9 mouse cellular contexts compared by ENCODE assay signal in genomic region chr2:167541761-167542160, GRCm38 (mm10). TPM values are rescaled to one million over a fixed set of nuclear protein-coding genes. Genes with fewer than 3 reads are reported as not detected.
DNase-seq lines count a peak whose midpoint lies in the region; ATAC-seq lines count a peak whose summit lies in the region.
"Had no signal": no experiment of that assay in that cellular context is flagged by ENCODE, and none has a peak within 500 bp of the region (broad histone marks: within the 10 kb centered on the region; RNA-seq: fewer than 3 reads in every experiment).

No protein-coding gene starts in this region.

- no peak for ATAC-seq in forebrain, embryonic 13.5 days
- ATAC-seq in kidney, embryonic 16.5 days (ENCODE audit: low FRiP score, low TSS enrichment), result no peak
- ATAC-seq in embryonic facial prominence, embryonic 12.5 days (ENCODE audit: insufficient number of reproducible peaks, insufficient read depth, low FRiP score, low TSS enrichment), result no peak
- no peak for ATAC-seq in limb, embryonic 15.5 days (ENCODE audit: insufficient number of reproducible peaks, low FRiP score, low TSS enrichment, low read depth)

- H3K9ac ChIP-seq in forebrain, embryonic 13.5 days, result no peak overlapping the region
- H3K9ac ChIP-seq in kidney, embryonic 16.5 days (replicated peaks; ENCODE audit: low read length), result peak overlapping the region; percentile 78
- H3K9ac ChIP-seq in embryonic facial prominence, embryonic 12.5 days, result peak overlapping the region; percentile 86
- peak overlapping the region; percentile 57 for H3K9ac ChIP-seq in limb, embryonic 15.5 days

- H3K9me3 ChIP-seq in forebrain, embryonic 10.5 days, result no peaks in the 10 kb centered on the region
- no peaks in the 10 kb centered on the region for H3K9me3 ChIP-seq in forebrain, embryonic 13.5 days (replicated peaks)
- no peaks in the 10 kb centered on the region for H3K9me3 ChIP-seq in kidney, embryonic 16.5 days (ENCODE audit: low read length)
- no peaks in the 10 kb centered on the region for H3K9me3 ChIP-seq in embryonic facial prominence, embryonic 12.5 days
- H3K9me3 ChIP-seq in limb, embryonic 15.5 days, result no peaks in the 10 kb centered on the region

- peaks cover 25% of the 10 kb centered on the region for H3K36me3 ChIP-seq in forebrain, embryonic 10.5 days (replicated peaks)
- H3K36me3 ChIP-seq in forebrain, embryonic 13.5 days (ENCODE audit: poor library complexity, severe bottlenecking), result no peaks in the 10 kb centered on the region
- H3K36me3 ChIP-seq in kidney, embryonic 16.5 days (ENCODE audit: insufficient read depth, low read length), result peaks cover 9% of the 10 kb centered on the region; the same call in 1 of the 2 replicates
- peaks cover 20% of the 10 kb centered on the region for H3K36me3 ChIP-seq in embryonic facial prominence, embryonic 12.5 days
- H3K36me3 ChIP-seq in limb, embryonic 15.5 days, result peaks cover 16% of the 10 kb centered on the region

- peak overlapping the region; percentile 61 for H3K4me3 ChIP-seq in forebrain, embryonic 10.5 days
- H3K4me3 ChIP-seq in forebrain, embryonic 13.5 days, result no peak overlapping the region
- H3K4me3 ChIP-seq in kidney, embryonic 16.5 days (ENCODE audit: low read length), result peak overlapping the region; percentile 69
- peak overlapping the region; percentile 79 for H3K4me3 ChIP-seq in embryonic facial prominence, embryonic 12.5 days
- H3K4me3 ChIP-seq in limb, embryonic 15.5 days, result peak overlapping the region; percentile 68

- peaks cover 64% of the 10 kb centered on the region for H3K27me3 ChIP-seq in forebrain, embryonic 10.5 days (ENCODE audit: poor library complexity, severe bottlenecking)
- H3K27me3 ChIP-seq in forebrain, embryonic 13.5 days, result peaks cover 49% of the 10 kb centered on the region
- H3K27me3 ChIP-seq in kidney, embryonic 16.5 days (ENCODE audit: insufficient read depth, low read length), result peaks cover 12% of the 10 kb centered on the region
- peaks cover 8% of the 10 kb centered on the region for H3K27me3 ChIP-seq in embryonic facial prominence, embryonic 12.5 days
- peaks cover 9% of the 10 kb centered on the region for H3K27me3 ChIP-seq in limb, embryonic 15.5 days

- H3K4me2 ChIP-seq in forebrain, embryonic 13.5 days, result no peak overlapping the region
- peak overlapping the region; percentile 96 for H3K4me2 ChIP-seq in kidney, embryonic 16.5 days (replicated peaks; ENCODE audit: low read depth, low read length)
- H3K4me2 ChIP-seq in embryonic facial prominence, embryonic 12.5 days (replicated peaks), result peak overlapping the region; percentile 82
- peak overlapping the region; percentile 85 for H3K4me2 ChIP-seq in limb, embryonic 15.5 days

- H3K27ac ChIP-seq in forebrain, embryonic 10.5 days, result peak overlapping the region; percentile 82
- no peak overlapping the region for H3K27ac ChIP-seq in forebrain, embryonic 13.5 days
- peak overlapping the region; percentile 66 for H3K27ac ChIP-seq in kidney, embryonic 16.5 days (ENCODE audit: low read length)
- peak overlapping the region; percentile 96 for H3K27ac ChIP-seq in embryonic facial prominence, embryonic 12.5 days
- H3K27ac ChIP-seq in limb, embryonic 15.5 days, result peak overlapping the region; percentile 95
- H3K27ac ChIP-seq: macrophage had no signal

- peaks cover 84% of the 10 kb centered on the region for H3K4me1 ChIP-seq in forebrain, embryonic 10.5 days
- H3K4me1 ChIP-seq in forebrain, embryonic 13.5 days, result peaks cover 47% of the 10 kb centered on the region
- H3K4me1 ChIP-seq in kidney, embryonic 16.5 days (ENCODE audit: insufficient read depth, low read length), result peaks cover 72% of the 10 kb centered on the region
- peaks cover 56% of the 10 kb centered on the region for H3K4me1 ChIP-seq in embryonic facial prominence, embryonic 12.5 days
- H3K4me1 ChIP-seq in limb, embryonic 15.5 days, result peaks cover 76% of the 10 kb centered on the region

- no peak for DNase-seq in forebrain, embryonic 10.5 days (ENCODE audit: extremely low spot score, low spot score)
- DNase-seq in kidney, adult 18-20 months, result no peak
- DNase-seq in embryo, embryonic 11 days, result no peak
- no peak for DNase-seq in thymus, postnatal 4 days

- whole genome bisulfite sequencing in forebrain, embryonic 10.5 days, result 60% methylated on average over 12 of the region's 12 CpGs
- WGBS in forebrain, embryonic 13.5 days, result 70% methylated on average over 12 of the region's 12 CpGs
- WGBS in kidney, embryonic 16.5 days, result 78% methylated on average over 12 of the region's 12 CpGs
- 56% methylated on average over 12 of the region's 12 CpGs for WGBS in embryonic facial prominence, embryonic 12.5 days
- 55% methylated on average over 12 of the region's 12 CpGs for WGBS in limb, embryonic 15.5 days

RNA-seq across cellular contexts. Expression of gene Snai1, which starts 3.8 kb away (rescaled TPM):
- polyA plus RNA-seq in forebrain, embryonic 10.5 days (2016; fragmentation: Nextera tagmentation; extraction: Ambion mirVana), result 40.4 and 46.9 TPM in 2 replicates
- polyA plus RNA-seq in forebrain, embryonic 13.5 days (2015; fragmentation: Nextera tagmentation; extraction: Ambion mirVana), result 1.9 and 2.7 TPM in 2 replicates
- 40.8 and 49.3 TPM in 2 replicates for polyA plus RNA-seq in kidney, embryonic 16.5 days (2015; fragmentation: Nextera tagmentation; extraction: Ambion mirVana)
- 76.3 and 83.4 TPM in 2 replicates for polyA plus RNA-seq in embryonic facial prominence, embryonic 12.5 days (2016; fragmentation: Nextera tagmentation; extraction: Ambion mirVana)
- polyA plus RNA-seq in limb, embryonic 15.5 days (2015; fragmentation: Nextera tagmentation; extraction: Ambion mirVana), result 52.6 and 61.2 TPM in 2 replicates
- polyA plus RNA-seq: macrophage had no signal

RNA-seq across cellular contexts. Expression of gene Spata2, which starts 49.1 kb away (rescaled TPM):
- polyA plus RNA-seq in forebrain, embryonic 10.5 days (2016; fragmentation: Nextera tagmentation; extraction: Ambion mirVana), result 21.0 and 21.5 TPM in 2 replicates
- 21.3 and 24.4 TPM in 2 replicates for polyA plus RNA-seq in forebrain, embryonic 13.5 days (2015; fragmentation: Nextera tagmentation; extraction: Ambion mirVana)
- polyA plus RNA-seq in kidney, embryonic 16.5 days (2015; fragmentation: Nextera tagmentation; extraction: Ambion mirVana), result 18.3 and 21.2 TPM in 2 replicates
- 14.3 and 16.3 TPM in 2 replicates for polyA plus RNA-seq in embryonic facial prominence, embryonic 12.5 days (2016; fragmentation: Nextera tagmentation; extraction: Ambion mirVana)
- 12.9 and 15.3 TPM in 2 replicates for polyA plus RNA-seq in limb, embryonic 15.5 days (2015; fragmentation: Nextera tagmentation; extraction: Ambion mirVana)

RNA-seq across cellular contexts. Expression of gene Rnf114, which starts 49.3 kb away (rescaled TPM):
- 136 and 137 TPM in 2 replicates for polyA plus RNA-seq in forebrain, embryonic 10.5 days (2016; fragmentation: Nextera tagmentation; extraction: Ambion mirVana)
- polyA plus RNA-seq in forebrain, embryonic 13.5 days (2015; fragmentation: Nextera tagmentation; extraction: Ambion mirVana), result 134 and 147 TPM in 2 replicates
- polyA plus RNA-seq in kidney, embryonic 16.5 days (2015; fragmentation: Nextera tagmentation; extraction: Ambion mirVana), result 104 and 108 TPM in 2 replicates
- polyA plus RNA-seq in embryonic facial prominence, embryonic 12.5 days (2016; fragmentation: Nextera tagmentation; extraction: Ambion mirVana), result 94.4 and 96.9 TPM in 2 replicates
- 69.9 and 70.3 TPM in 2 replicates for polyA plus RNA-seq in limb, embryonic 15.5 days (2015; fragmentation: Nextera tagmentation; extraction: Ambion mirVana)

Comparison
In these comparisons a context has a peak if more than half of its experiments do, and no peak if none do; other contexts are left out.
1. RNA of gene Snai1, which starts 3.8 kb away (polyA plus RNA-seq): 76.3 to 83.4 TPM in embryonic facial prominence, embryonic 12.5 days, 52.6 to 61.2 TPM in limb, embryonic 15.5 days, 40.8 to 49.3 TPM in kidney, embryonic 16.5 days and 40.4 to 46.9 TPM in forebrain, embryonic 10.5 days; 1.9 to 2.7 TPM in forebrain, embryonic 13.5 days; every median in the first group is over 10 times any median in the second.